Mouse (Mus musculus) heart, adult 2 months (tissue): Measurements from ENCODE around the gene Tmem240. TPM values are rescaled to one million over a fixed set of nuclear protein-coding genes. Genes with fewer than 3 reads are reported as not detected.
A peak's percentile ranks its signal among the peaks of the same experiment; 100 is the strongest.
"Not testable (repeated sequence)": the region's sequence is repeated elsewhere in the genome, so short reads cannot be mapped to it uniquely, and the experiment has no call there.

Source experiments
- DNase-seq, 2 experiments: peaks; one replicate each; pipeline ENCODE4 v3.0.0; 2021
- H3K27ac ChIP-seq: fragments of 200-600 bp; 2 replicates; pipeline ENCODE4 v1.8.1; 2022
- H3K27me3 ChIP-seq: fragments of 200-500 bp; 2 replicates; pipeline ENCODE4 v1.6.1; 2012; ENCODE audit warnings: mild to moderate bottlenecking, low read length, inconsistent platforms, mixed read lengths; ENCODE audit not compliant: control insufficient read depth, insufficient read depth
- H3K36me3 ChIP-seq: fragments of 200-500 bp; 2 replicates; pipeline ENCODE4 v1.6.1; 2012; ENCODE audit warnings: low read length, inconsistent platforms; ENCODE audit not compliant: control insufficient read depth, insufficient read depth
- H3K4me1 ChIP-seq: fragments of 200-500 bp; 2 replicates; pipeline ENCODE4 v1.6.1; 2011; ENCODE audit warnings: low read length; ENCODE audit not compliant: control insufficient read depth, insufficient read depth
- H3K4me3 ChIP-seq: fragments of 200-600 bp; 2 replicates; pipeline ENCODE4 v1.8.1; 2022
- H3K79me2 ChIP-seq: fragments of 200-500 bp; replicated peaks from 2 replicates; pipeline ENCODE4 v1.6.1; 2012; ENCODE audit warnings: mild to moderate bottlenecking, inconsistent platforms, low read length, moderate library complexity, mixed read lengths; ENCODE audit not compliant: control insufficient read depth, insufficient read depth
- H3K9ac ChIP-seq: fragments of 200-500 bp; 2 replicates; pipeline ENCODE4 v1.6.1; 2012; ENCODE audit warnings: low read depth, mild to moderate bottlenecking, control low read depth, inconsistent platforms, low read length, mixed read lengths
- CTCF ChIP-seq: fragments of 200-600 bp; IDR thresholded peaks from 2 replicates; pipeline ENCODE4 v1.8.1; 2022; ENCODE audit warnings: antibody characterized with exemption, mild to moderate bottlenecking, moderate library complexity
- EP300 ChIP-seq: fragments of 200-500 bp; IDR thresholded peaks from 2 replicates; pipeline ENCODE4 v1.6.1; 2011; ENCODE audit warnings: low read depth, low read length, control low read depth; ENCODE audit not compliant: insufficient read depth
- POLR2A ChIP-seq: fragments of 200-500 bp; IDR thresholded peaks from 2 replicates; pipeline ENCODE4 v1.6.1; 2011; ENCODE audit warnings: mild to moderate bottlenecking, low read depth, low read length, control low read depth; ENCODE audit not compliant: insufficient read depth
- WGBS: fragments of 180-500 bp; shearing (Covaris S2); methylation state at CpG from one replicate; pipeline ENCODE4 v1.1.7; 2018; 5-methylcytosine and 5-hydroxymethylcytosine counted together
- intact Hi-C: fragments of 180-260 bp; cut with DNase I; formaldehyde crosslinking; loops from one replicate; pipeline ENCODE4 v1.15.1; 2025
- long read RNA-seq: library from polyadenylated mRNA; stranded (forward); transcript quantifications from one replicate; pipeline ENCODE4 v2.0.0, GENCODE M21; 2021
- polyA plus RNA-seq: library from polyadenylated mRNA; depleted of rRNA; stranded (reverse); fragments of >200 nt; gene quantifications from 2 replicates; pipeline ENCODE4 v1.2.3, GENCODE M21; 2012; rRNA removed
- total RNA-seq, 2 experiments: library from RNA; stranded (reverse); gene quantifications; 2 replicates each; pipeline ENCODE4 v1.2.3; 2021

Tmem240 gene
- total RNA-seq: under 1 TPM; 0.26 to 0.32 TPM
- polyA plus RNA-seq: 0.33 and 0.59 TPM in 2 replicates
- long read RNA-seq: 0 reads

GRCm38 (mm10) chr4:155734350-155734941 lies at the start of gene Tmem240:
Tmem240 (plus strand) TSS chr4:155734800.
- Histone ChIP-seq H3K27me3 (no peaks in the 10 kb centered on the region), H3K79me2 (no peaks in the 10 kb centered on the region), H3K27ac (peak within 1 kb of the TSS; percentile 92), H3K4me3 (peak within 1 kb of the TSS; percentile 73), H3K4me1 (no peaks in the 10 kb centered on the region), H3K36me3 (no peaks in the 10 kb centered on the region), H3K9ac (peak within 1 kb of the TSS; percentile 45)
- intact Hi-C loops: no loop called here
- 6% methylated on average over 32 of the region's 35 CpGs for WGBS
- TF ChIP-seq POLR2A (peak; percentile 51), CTCF (no peak)
- peak; percentile 91 to 92 for DNase-seq

GRCm38 (mm10) chr4:155687764-155688163 lies 46.8 kb upstream of the Tmem240 start:
- H3K27ac ChIP-seq, H3K79me2 ChIP-seq, DNase-seq, H3K9ac ChIP-seq, H3K4me3 ChIP-seq, H3K4me1 ChIP-seq, H3K27me3 ChIP-seq, intact Hi-C loops, H3K36me3 ChIP-seq: not testable (repeated sequence)
- WGBS: 62% methylated on average over 4 of the region's 4 CpGs

DNA sequence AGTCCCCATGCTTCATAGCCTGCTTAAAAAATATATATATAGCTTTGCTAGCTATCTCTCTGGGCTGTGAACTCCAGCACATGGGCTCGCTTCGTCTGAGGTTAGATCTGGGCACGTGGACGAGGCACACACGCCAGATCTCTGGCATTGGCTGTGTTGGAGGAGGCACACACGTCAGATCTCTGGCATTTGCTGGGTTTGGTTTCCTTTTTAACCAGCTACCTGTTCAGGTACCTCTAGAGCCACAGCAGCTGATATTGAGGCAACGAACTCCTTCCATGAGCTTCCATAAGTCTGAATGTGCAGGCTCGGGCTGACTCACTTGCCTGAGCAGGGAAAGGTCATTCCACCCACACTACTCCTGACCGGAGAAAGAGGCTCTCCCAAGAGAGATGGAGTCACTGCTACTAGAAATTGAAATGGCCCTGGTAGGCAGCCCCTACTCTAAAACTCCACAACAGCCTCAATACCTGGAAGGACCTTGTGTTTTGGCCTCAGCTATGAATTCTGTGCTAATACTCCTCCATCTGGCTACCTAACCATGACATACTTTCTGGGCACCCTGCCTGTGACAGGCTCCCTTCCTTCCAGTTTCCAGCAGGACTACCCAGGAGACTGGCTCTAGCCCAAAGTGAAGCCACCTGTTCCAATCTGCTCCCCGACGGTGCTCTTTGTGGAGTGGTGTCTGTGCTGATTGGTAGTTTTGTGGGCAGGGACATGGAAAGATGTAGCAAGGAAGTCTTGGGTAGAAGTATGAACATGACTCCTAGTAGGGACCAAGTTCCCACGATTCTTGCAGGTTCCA lies 43.8 kb upstream of the Tmem240 start:
- H3K79me2 ChIP-seq: no peaks in the 10 kb centered on the region
- TF ChIP-seq CTCF (no peak), EP300 (no peak), POLR2A (no peak)
- H3K9ac ChIP-seq: no peak overlapping the region
- DNase-seq: no peak
- no peaks in the 10 kb centered on the region for H3K27me3 ChIP-seq
- H3K4me1 ChIP-seq: no peaks in the 10 kb centered on the region
- intact Hi-C loops: no loop called here
- no peaks in the 10 kb centered on the region for H3K36me3 ChIP-seq
- no peak overlapping the region for H3K4me3 ChIP-seq
- no peak overlapping the region for H3K27ac ChIP-seq
- 64% methylated on average over 12 of the region's 12 CpGs for WGBS

DNA sequence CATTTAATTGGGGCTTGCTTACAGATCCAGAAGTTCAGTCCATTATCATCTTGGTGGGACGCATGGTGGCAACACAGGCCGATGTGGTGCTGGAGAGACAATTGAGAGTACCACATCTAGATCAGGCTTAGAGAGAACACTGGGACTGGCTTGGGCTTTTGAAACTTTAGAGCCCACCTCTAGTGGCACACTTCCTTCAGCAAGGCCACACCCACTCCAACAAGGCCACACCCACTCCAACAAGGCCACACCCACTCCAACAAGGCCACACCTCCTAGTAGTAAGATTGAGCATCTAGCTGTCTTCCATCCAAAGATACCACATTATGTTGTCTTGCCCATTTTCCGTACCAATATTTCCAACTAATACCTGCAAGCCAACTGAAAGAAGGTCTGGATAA lies 42.2 kb upstream of the Tmem240 start:
- no peaks in the 10 kb centered on the region for H3K79me2 ChIP-seq
- H3K27ac ChIP-seq: no peak overlapping the region
- no peak overlapping the region for H3K9ac ChIP-seq
- no peak for TF ChIP-seq POLR2A
- no peak for TF ChIP-seq CTCF
- TF ChIP-seq EP300: no peak
- H3K4me1 ChIP-seq: no peaks in the 10 kb centered on the region
- DNase-seq: no peak
- intact Hi-C loops: no loop called here
- H3K27me3 ChIP-seq: no peaks in the 10 kb centered on the region
- no peak overlapping the region for H3K4me3 ChIP-seq
- no peaks in the 10 kb centered on the region for H3K36me3 ChIP-seq
- 96% methylated on average over 3 of the region's 3 CpGs for WGBS

GRCm38 (mm10) chr4:155694111-155694481 lies 40.5 kb upstream of the Tmem240 start, which contains the start of gene Fndc10:
Fndc10 (plus strand) TSS chr4:155694342.
- no peaks in the 10 kb centered on the region for H3K79me2 ChIP-seq
- WGBS: under 1% methylated on average over 47 of the region's 47 CpGs
- H3K27me3 ChIP-seq: no peaks in the 10 kb centered on the region
- peak within 1 kb of the TSS; percentile 66 for H3K9ac ChIP-seq
- H3K36me3 ChIP-seq: no peaks in the 10 kb centered on the region
- H3K27ac ChIP-seq: peak within 1 kb of the TSS; percentile 66
- intact Hi-C loops: no loop called here
- peak within 1 kb of the TSS; percentile 74 for H3K4me3 ChIP-seq
- TF ChIP-seq POLR2A: no peak
- TF ChIP-seq EP300: no peak
- TF ChIP-seq CTCF: peak; percentile 21; the same call in 1 of the 2 replicates
- H3K4me1 ChIP-seq: no peaks in the 10 kb centered on the region
- peak in 1 of 2 experiments; percentile 80 for DNase-seq
